Mouse (Mus musculus) lung, adult 2 months (tissue): ENCODE measurements around the gene Tbck.

ENCODE experiments used
- CTCF ChIP-seq: fragments of 200-500 bp; IDR thresholded peaks from 2 replicates; pipeline ENCODE4 v1.5.1; 2011; ENCODE audit warnings: mild to moderate bottlenecking, low read length, control low read depth; ENCODE audit not compliant: insufficient read depth
- POLR2A ChIP-seq: fragments of 200-500 bp; IDR thresholded peaks from 2 replicates; pipeline ENCODE4 v1.6.1; 2011; ENCODE audit warnings: low read depth, mild to moderate bottlenecking, control low read depth, low read length, borderline replicate concordance; ENCODE audit errors: extremely low read depth

DNA sequence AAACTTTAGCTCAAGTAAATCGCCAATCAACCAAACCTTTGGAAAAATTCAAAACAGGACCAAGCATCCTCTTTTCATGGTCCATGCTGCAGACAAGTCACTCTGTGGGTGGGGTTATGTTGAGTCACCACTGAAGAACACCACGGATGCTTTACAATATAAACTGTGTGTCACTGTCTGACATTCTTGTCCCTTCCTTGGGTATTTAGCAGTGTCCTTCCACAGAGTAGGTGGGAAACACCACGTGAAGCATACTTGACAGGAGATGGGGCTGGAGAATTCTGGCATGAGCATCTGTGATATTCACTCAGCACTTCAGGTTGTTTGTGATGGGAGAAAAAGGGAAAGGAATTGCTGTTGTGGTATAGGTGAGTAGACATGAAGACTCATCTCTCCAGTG is 183.0 kb downstream of the Tbck start:
- no peak for TF ChIP-seq POLR2A
- TF ChIP-seq CTCF = no peak
